9 mouse cellular contexts compared by ENCODE assay signal in the genomic region with DNA sequence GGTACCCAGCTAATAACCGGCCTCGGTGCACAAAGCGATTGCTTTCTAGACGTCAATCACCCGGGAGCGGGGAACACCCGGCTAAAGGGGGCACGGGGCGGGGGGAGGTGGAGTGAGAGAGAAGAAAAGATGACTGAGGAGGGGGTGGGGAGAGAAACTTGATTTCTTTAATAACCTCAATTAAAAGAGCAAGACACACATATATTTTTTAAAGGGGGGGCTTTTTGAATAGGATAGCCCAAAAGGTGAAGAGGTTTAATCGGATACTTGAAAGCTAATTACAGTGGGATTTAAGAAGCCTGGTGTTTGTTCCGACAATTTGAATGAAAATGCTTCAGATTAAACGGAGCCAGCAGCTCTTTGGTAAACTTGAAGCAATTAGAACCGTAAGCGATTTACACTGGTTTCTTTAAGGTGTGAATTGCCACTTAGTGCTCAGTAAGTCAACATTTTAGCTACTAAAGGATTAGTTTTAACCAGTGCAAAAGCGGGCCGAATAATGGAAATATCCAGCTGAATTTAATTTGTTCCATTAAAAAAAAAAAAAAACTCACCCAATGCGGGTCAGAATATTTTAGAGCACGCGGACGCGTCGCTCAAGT. TPM values are rescaled to one million over a fixed set of nuclear protein-coding genes. Genes with fewer than 3 reads are reported as not detected.
DNase-seq lines count a peak whose midpoint lies in the region; ATAC-seq lines count a peak whose summit lies in the region.
"Had no signal": no experiment of that assay in that cellular context is flagged by ENCODE, and none has a peak within 500 bp of the region (broad histone marks: within the 10 kb centered on the region; RNA-seq: fewer than 3 reads in every experiment).

No protein-coding gene starts in this region.

- no peaks in the 10 kb centered on the region for H3K9me3 ChIP-seq in heart, embryonic 13.5 days
- no peaks in the 10 kb centered on the region for H3K9me3 ChIP-seq in hindbrain, embryonic 12.5 days (replicated peaks)
- H3K9me3 ChIP-seq in midbrain, embryonic 12.5 days = no peaks in the 10 kb centered on the region

- peaks cover 43% of the 10 kb centered on the region for H3K4me1 ChIP-seq in heart, embryonic 13.5 days
- peaks cover 26% of the 10 kb centered on the region for H3K4me1 ChIP-seq in hindbrain, embryonic 12.5 days
- H3K4me1 ChIP-seq in midbrain, embryonic 12.5 days = peaks cover 27% of the 10 kb centered on the region

- peaks cover 95% of the 10 kb centered on the region for H3K27me3 ChIP-seq in heart, embryonic 13.5 days (replicated peaks)
- H3K27me3 ChIP-seq in hindbrain, embryonic 12.5 days = peaks cover 82% of the 10 kb centered on the region
- H3K27me3 ChIP-seq in midbrain, embryonic 12.5 days = peaks cover 88% of the 10 kb centered on the region

- DNase-seq in heart, postnatal 4 days = no peak
- peak; percentile 38 for DNase-seq in R1 (ENCODE audit: low read depth, low spot score)
- DNase-seq in layer of hippocampus, postnatal 36 days = no peak
- no peak for DNase-seq in left cerebral cortex, postnatal 10 days (ENCODE audit: extremely low spot score in 1 of 2, low spot score in 2 of 2)
- no peak for DNase-seq in thymus, postnatal 36 days

- peak overlapping the region; percentile 56; the same call in 1 of the 2 replicates for H3K9ac ChIP-seq in heart, embryonic 13.5 days
- peak overlapping the region; percentile 54 for H3K9ac ChIP-seq in hindbrain, embryonic 12.5 days
- peak overlapping the region; percentile 46; the same call in 1 of the 2 replicates for H3K9ac ChIP-seq in midbrain, embryonic 12.5 days (replicated peaks)

- ATAC-seq in heart, embryonic 13.5 days (ENCODE audit: extremely low read depth, insufficient number of reproducible peaks, low FRiP score, low TSS enrichment) = no peak
- ATAC-seq in hindbrain, embryonic 12.5 days (ENCODE audit: low FRiP score) = 0 out of 2 replicates have a peak, but pooled peaks have one; percentile 11
- ATAC-seq in midbrain, embryonic 12.5 days (ENCODE audit: low FRiP score, low read depth) = no peak

- under 1% methylated on average over 22 of the region's 22 CpGs for WGBS in heart, embryonic 13.5 days
- WGBS in hindbrain, embryonic 12.5 days = under 1% methylated on average over 22 of the region's 22 CpGs
- WGBS in midbrain, embryonic 12.5 days = under 1% methylated on average over 22 of the region's 22 CpGs

- H3K27ac ChIP-seq in heart, embryonic 13.5 days (replicated peaks) = no peak overlapping the region
- no peak overlapping the region for H3K27ac ChIP-seq in hindbrain, embryonic 12.5 days
- H3K27ac ChIP-seq in midbrain, embryonic 12.5 days (replicated peaks) = no peak overlapping the region

- H3K36me3 ChIP-seq in heart, embryonic 13.5 days = no peaks in the 10 kb centered on the region
- no peaks in the 10 kb centered on the region for H3K36me3 ChIP-seq in hindbrain, embryonic 12.5 days
- H3K36me3 ChIP-seq in midbrain, embryonic 12.5 days = no peaks in the 10 kb centered on the region

- peak overlapping the region; percentile 80 for H3K4me2 ChIP-seq in heart, embryonic 13.5 days
- H3K4me2 ChIP-seq in hindbrain, embryonic 12.5 days (replicated peaks) = peak overlapping the region; percentile 80
- H3K4me2 ChIP-seq in midbrain, embryonic 12.5 days (replicated peaks) = peak overlapping the region; percentile 63

- intact Hi-C loops in left cerebral cortex, postnatal 10 days (cut with DNase I) = no loop called here

- H3K4me3 ChIP-seq in heart, embryonic 13.5 days = peak overlapping the region; percentile 53
- peak overlapping the region; percentile 41 for H3K4me3 ChIP-seq in hindbrain, embryonic 12.5 days
- peak overlapping the region; percentile 38 for H3K4me3 ChIP-seq in midbrain, embryonic 12.5 days

RNA-seq across cellular contexts. Expression of a gene that starts 1.6 kb away (rescaled TPM):
- polyA plus RNA-seq in heart, embryonic 13.5 days (2015; fragmentation: Nextera tagmentation; extraction: Ambion mirVana) = 0.11 and 0.18 TPM in 2 replicates
- total RNA-seq in heart, postnatal 4 days (2021) = not detected
- polyA plus RNA-seq in hindbrain, embryonic 12.5 days (2016; fragmentation: Nextera tagmentation; extraction: Ambion mirVana) = 1.4 and 3.1 TPM in 2 replicates
- polyA plus RNA-seq in midbrain, embryonic 12.5 days (2016; fragmentation: Nextera tagmentation; extraction: Ambion mirVana) = 0.50 and 1.2 TPM in 2 replicates
- not detected for total RNA-seq in layer of hippocampus, postnatal 36 days (2021)
- 1 to 10 TPM in 1 of 2 experiments, under 1 TPM in 1; 0.81 to 1.7 TPM for total RNA-seq in left cerebral cortex, postnatal 10 days (2021)
- polyA plus RNA-seq: C2C12 had no signal
